Mouse (Mus musculus): ENCODE measurements around the gene Fam205a1. TPM values are rescaled to one million over a fixed set of nuclear protein-coding genes. Genes with fewer than 3 reads are reported as not detected.
"Not testable (repeated sequence)": the region's sequence is repeated elsewhere in the genome, so short reads cannot be mapped to it uniquely, and the experiment has no call there.

Fam205a1 gene
- polyA plus RNA-seq (2012; rRNA removed): 0.05 TPM in 1 of 2 replicates, not detected in the other

DNA sequence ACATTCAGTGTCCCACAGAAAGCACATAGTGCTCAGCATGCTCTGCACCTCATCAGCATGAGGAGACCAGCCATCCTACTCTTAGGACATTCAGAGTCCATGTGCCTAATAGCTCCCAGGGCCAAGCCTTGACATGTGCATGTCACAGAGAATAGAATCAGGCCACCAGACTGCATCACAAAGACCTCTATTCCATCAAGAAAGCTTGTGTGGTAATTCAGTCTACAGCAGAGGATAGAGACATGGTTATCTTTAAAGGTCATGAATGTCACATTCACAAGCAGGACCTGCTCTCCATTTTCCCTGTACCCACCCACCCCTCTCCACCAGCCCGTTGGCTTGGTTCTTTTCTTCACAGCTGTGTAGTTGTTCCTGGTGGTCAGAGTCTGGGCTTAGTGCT lies at the start of gene Fam205a1:
Gene Fam205a1 (minus strand): TSS at position 101 of the 400 bp plus-strand sequence.
- H3K4me3 ChIP-seq (ENCODE audit: extremely low read depth, insufficient read depth, insufficient read length); H3K27me3 ChIP-seq (ENCODE audit: control insufficient read depth, insufficient read depth, low read length); H3K27ac ChIP-seq (ENCODE audit: insufficient read depth, low read length); DNase-seq (ENCODE audit: low read depth in 1 of 2, low spot score in 2 of 2); H3K36me3 ChIP-seq (ENCODE audit: control insufficient read depth, insufficient read depth, low read length); H3K4me1 ChIP-seq (ENCODE audit: control insufficient read depth, insufficient read depth, insufficient read length): not testable (repeated sequence)
- 90% methylated on average over 1 of the region's 1 CpGs for WGBS

DNA sequence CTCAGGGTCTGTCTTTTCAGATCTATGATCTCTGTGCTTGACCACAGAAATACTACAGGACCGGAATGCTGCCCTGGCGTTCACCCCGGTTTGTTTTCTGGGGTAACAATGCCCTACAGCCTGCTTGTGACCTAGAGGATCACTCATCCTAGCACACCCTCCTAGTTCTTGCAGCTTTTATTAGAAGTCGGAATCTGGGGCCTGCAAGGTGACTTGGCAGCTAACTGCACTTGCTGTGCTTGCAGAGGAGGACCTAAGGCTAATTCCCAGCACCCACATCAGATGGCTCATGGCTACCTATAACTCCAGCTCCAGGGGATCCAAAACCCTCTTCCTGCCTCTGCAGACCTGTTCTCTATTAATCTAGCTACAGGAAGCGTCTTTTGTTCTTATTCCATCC lies 49.0 kb upstream of the Fam205a1 start:
- WGBS: 92% methylated on average over 5 of the region's 5 CpGs

DNA sequence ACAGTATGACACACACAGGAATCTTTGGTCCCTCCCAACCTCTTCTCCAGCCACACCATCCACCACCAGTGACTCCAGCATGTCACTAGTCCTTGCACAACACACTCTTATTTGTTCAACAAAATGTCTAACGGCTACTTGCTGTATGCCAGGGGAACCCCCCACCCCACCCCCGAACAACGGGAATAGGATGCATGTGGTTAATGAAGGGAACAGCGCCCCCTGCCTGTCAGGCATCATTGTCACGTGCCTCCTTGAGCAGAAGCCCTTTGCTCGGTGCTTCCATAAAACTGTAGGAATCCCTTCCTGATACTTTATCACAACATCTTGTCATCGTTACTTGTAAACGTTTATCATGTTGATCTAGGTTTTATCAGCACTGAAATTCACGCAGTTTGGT lies 48.5 kb upstream of the Fam205a1 start:
- no peaks in the 10 kb centered on the region for H3K27me3 ChIP-seq (ENCODE audit: control insufficient read depth, insufficient read depth, low read length)
- DNase-seq (ENCODE audit: low read depth in 1 of 2, low spot score in 2 of 2): no peak
- H3K4me1 ChIP-seq (ENCODE audit: control insufficient read depth, insufficient read depth, insufficient read length): no peaks in the 10 kb centered on the region
- 49% methylated on average over 9 of the region's 9 CpGs for WGBS
- H3K27ac ChIP-seq (ENCODE audit: insufficient read depth, low read length): no peak overlapping the region
- no peak overlapping the region for H3K4me3 ChIP-seq (ENCODE audit: extremely low read depth, insufficient read depth, insufficient read length)
- TF ChIP-seq CTCF (IDR thresholded peaks at IDR 0.05; ENCODE audit: extremely low read depth, insufficient read depth, insufficient read length, insufficient replicate concordance) (no peak), POLR2A (IDR thresholded peaks at IDR 0.05; ENCODE audit: low read depth, low read length) (no peak)
- H3K36me3 ChIP-seq (ENCODE audit: control insufficient read depth, insufficient read depth, low read length): no peaks in the 10 kb centered on the region

More for the DNA sequence above, 49.0 kb upstream of the Fam205a1 start:
- no peak overlapping the region for H3K27ac ChIP-seq (ENCODE audit: insufficient read depth, low read length)
- no peaks in the 10 kb centered on the region for H3K27me3 ChIP-seq (ENCODE audit: control insufficient read depth, insufficient read depth, low read length)
- no peaks in the 10 kb centered on the region for H3K36me3 ChIP-seq (ENCODE audit: control insufficient read depth, insufficient read depth, low read length)
- no peaks in the 10 kb centered on the region for H3K4me1 ChIP-seq (ENCODE audit: control insufficient read depth, insufficient read depth, insufficient read length)
- no peak for TF ChIP-seq CTCF (IDR thresholded peaks at IDR 0.05; ENCODE audit: extremely low read depth, insufficient read depth, insufficient read length, insufficient replicate concordance)
- no peak for TF ChIP-seq POLR2A (IDR thresholded peaks at IDR 0.05; ENCODE audit: low read depth, low read length)
- no peak overlapping the region for H3K4me3 ChIP-seq (ENCODE audit: extremely low read depth, insufficient read depth, insufficient read length)
- no peak for DNase-seq (ENCODE audit: low read depth in 1 of 2, low spot score in 2 of 2)

DNA sequence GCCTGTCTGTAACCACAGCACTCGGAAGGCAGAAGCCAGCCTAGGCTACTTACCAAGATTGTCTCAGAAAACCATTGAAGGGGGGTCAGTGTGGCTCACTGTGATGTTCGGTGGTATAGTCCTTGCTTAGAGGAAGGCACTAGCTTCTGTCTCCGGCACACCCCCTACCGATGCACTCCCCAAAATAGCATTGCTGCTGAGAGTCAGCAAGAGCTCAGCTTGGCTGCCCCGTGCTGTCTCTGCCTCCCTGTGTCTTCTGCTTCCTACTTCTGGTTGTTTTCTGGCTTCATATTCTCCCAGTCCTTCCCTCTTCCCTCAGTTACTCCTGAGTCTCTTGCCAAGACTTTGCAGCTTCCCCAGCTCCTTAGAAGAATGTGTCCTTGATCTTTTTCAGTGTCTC lies 47.2 kb upstream of the Fam205a1 start:
- Histone ChIP-seq H3K27me3 (ENCODE audit: control insufficient read depth, insufficient read depth, low read length) (no peaks in the 10 kb centered on the region), H3K27ac (ENCODE audit: insufficient read depth, low read length) (no peak overlapping the region), H3K4me1 (ENCODE audit: control insufficient read depth, insufficient read depth, insufficient read length) (no peaks in the 10 kb centered on the region), H3K4me3 (ENCODE audit: extremely low read depth, insufficient read depth, insufficient read length) (no peak overlapping the region), H3K36me3 (ENCODE audit: control insufficient read depth, insufficient read depth, low read length) (no peaks in the 10 kb centered on the region)
- no peak for DNase-seq (ENCODE audit: low read depth in 1 of 2, low spot score in 2 of 2)
- WGBS: 45% methylated on average over 5 of the region's 5 CpGs
- TF ChIP-seq CTCF (IDR thresholded peaks at IDR 0.05; ENCODE audit: extremely low read depth, insufficient read depth, insufficient read length, insufficient replicate concordance) (no peak), POLR2A (IDR thresholded peaks at IDR 0.05; ENCODE audit: low read depth, low read length) (no peak)

DNA sequence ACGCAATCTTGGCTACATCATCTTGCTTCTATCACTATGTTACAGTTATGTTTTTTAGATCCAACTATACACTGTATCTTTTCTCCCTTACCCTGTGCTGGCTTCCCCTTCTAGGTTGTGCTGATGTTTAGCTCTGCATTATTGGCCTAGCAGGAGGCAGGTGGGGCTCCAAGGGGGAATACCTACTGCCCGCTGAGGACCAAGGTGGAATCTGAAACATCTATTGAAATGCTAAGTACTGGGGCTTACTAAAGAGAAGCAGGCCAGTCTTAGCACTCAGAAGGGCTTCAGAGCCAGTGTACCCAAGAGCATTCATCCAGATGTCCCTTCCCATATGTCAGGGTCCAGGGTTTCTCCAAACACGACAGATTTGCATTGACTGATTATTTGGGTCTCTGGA lies 45.2 kb upstream of the Fam205a1 start:
- WGBS: 84% methylated on average over 3 of the region's 3 CpGs
- Histone ChIP-seq H3K4me1 (ENCODE audit: control insufficient read depth, insufficient read depth, insufficient read length) (no peaks in the 10 kb centered on the region), H3K27ac (ENCODE audit: insufficient read depth, low read length) (no peak overlapping the region), H3K36me3 (ENCODE audit: control insufficient read depth, insufficient read depth, low read length) (no peaks in the 10 kb centered on the region), H3K4me3 (ENCODE audit: extremely low read depth, insufficient read depth, insufficient read length) (no peak overlapping the region), H3K27me3 (ENCODE audit: control insufficient read depth, insufficient read depth, low read length) (no peaks in the 10 kb centered on the region; the same call in 1 of the 2 replicates)
- no peak for TF ChIP-seq POLR2A (IDR thresholded peaks at IDR 0.05; ENCODE audit: low read depth, low read length)
- no peak for TF ChIP-seq CTCF (IDR thresholded peaks at IDR 0.05; ENCODE audit: extremely low read depth, insufficient read depth, insufficient read length, insufficient replicate concordance)
- DNase-seq (ENCODE audit: low read depth in 1 of 2, low spot score in 2 of 2): no peak

DNA sequence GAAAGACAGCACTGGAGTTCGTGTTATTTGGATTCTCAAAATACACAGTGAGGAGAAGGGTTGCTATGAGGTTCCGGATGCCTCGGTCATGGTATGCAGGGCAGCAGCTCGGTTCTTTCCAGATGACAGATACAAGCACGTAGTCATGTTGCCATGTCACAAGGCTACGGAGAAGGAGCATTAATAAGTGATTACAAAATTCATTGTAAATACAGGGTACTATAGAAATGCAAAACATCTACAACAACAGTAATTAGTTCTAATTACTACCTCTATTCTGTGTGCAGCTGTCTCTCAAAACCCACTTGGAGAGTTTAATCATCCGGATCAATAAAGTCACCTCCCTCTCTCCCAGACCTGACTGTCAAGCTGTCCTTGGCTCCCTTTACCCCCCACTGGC lies 41.4 kb upstream of the Fam205a1 start:
- no peak for TF ChIP-seq CTCF (IDR thresholded peaks at IDR 0.05; ENCODE audit: extremely low read depth, insufficient read depth, insufficient read length, insufficient replicate concordance)
- 88% methylated on average over 7 of the region's 7 CpGs for WGBS
- H3K36me3 ChIP-seq (ENCODE audit: control insufficient read depth, insufficient read depth, low read length): no peaks in the 10 kb centered on the region

DNA sequence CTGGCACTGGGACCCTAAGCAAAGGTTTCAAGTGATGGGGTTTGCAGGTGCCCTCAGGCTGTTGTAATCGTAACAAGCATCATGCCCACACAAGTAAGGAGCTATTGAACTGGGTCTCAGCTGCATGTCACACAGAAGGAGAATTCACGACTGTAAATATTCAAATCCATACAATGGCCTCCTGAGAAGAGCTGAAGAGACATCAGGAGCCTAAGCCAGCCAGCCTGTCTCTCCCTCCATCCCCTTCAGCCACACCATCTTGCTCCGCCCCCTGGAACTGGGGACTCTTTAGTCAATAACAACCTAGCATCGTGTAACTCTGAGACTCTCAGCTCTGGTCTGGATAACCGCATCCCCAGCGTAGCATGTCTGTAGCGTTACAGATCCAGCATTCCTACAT lies 37.5 kb upstream of the Fam205a1 start:
- Histone ChIP-seq H3K4me1 (ENCODE audit: control insufficient read depth, insufficient read depth, insufficient read length) (no peaks in the 10 kb centered on the region), H3K36me3 (ENCODE audit: control insufficient read depth, insufficient read depth, low read length) (no peaks in the 10 kb centered on the region), H3K27me3 (ENCODE audit: control insufficient read depth, insufficient read depth, low read length) (no peaks in the 10 kb centered on the region; the same call in 1 of the 2 replicates), H3K4me3 (ENCODE audit: extremely low read depth, insufficient read depth, insufficient read length) (no peak overlapping the region), H3K27ac (ENCODE audit: insufficient read depth, low read length) (no peak overlapping the region)
- 85% methylated on average over 7 of the region's 7 CpGs for WGBS
- no peak for DNase-seq (ENCODE audit: low read depth in 1 of 2, low spot score in 2 of 2)
- TF ChIP-seq CTCF (IDR thresholded peaks at IDR 0.05; ENCODE audit: extremely low read depth, insufficient read depth, insufficient read length, insufficient replicate concordance) (no peak), POLR2A (IDR thresholded peaks at IDR 0.05; ENCODE audit: low read depth, low read length) (no peak)

More for the DNA sequence above, 41.4 kb upstream of the Fam205a1 start:
- Histone ChIP-seq H3K4me1 (ENCODE audit: control insufficient read depth, insufficient read depth, insufficient read length) (no peaks in the 10 kb centered on the region), H3K27me3 (ENCODE audit: control insufficient read depth, insufficient read depth, low read length) (no peaks in the 10 kb centered on the region; the same call in 1 of the 2 replicates), H3K4me3 (ENCODE audit: extremely low read depth, insufficient read depth, insufficient read length) (no peak overlapping the region), H3K27ac (ENCODE audit: insufficient read depth, low read length) (no peak overlapping the region)
- DNase-seq (ENCODE audit: low read depth in 1 of 2, low spot score in 2 of 2): no peak

Measured in spleen, adult 2 months (tissue).